Mouse (Mus musculus) heart, embryonic 13.5 days (tissue): ENCODE results near the gene Cgnl1. TPM values are rescaled to one million over a fixed set of nuclear protein-coding genes. Genes with fewer than 3 reads are reported as not detected.

Experiments
- ATAC-seq: fragments of 200-750 bp; cut with Nextera tagmentation; 2 replicates; pipeline ENCODE4 v1.8.0; 2017; ENCODE audit warnings: moderate TSS enrichment; ENCODE audit not compliant: insufficient number of reproducible peaks, low FRiP score, low TSS enrichment; ENCODE audit errors: extremely low read depth
- H3K27ac ChIP-seq: fragments of 300-500 bp; sonication (generic); replicated peaks from 2 replicates; pipeline ENCODE4 v1.5.1; 2015; ENCODE audit warnings: moderate library complexity, mild to moderate bottlenecking, inconsistent platforms
- H3K27me3 ChIP-seq: fragments of 300-500 bp; sonication (generic); replicated peaks from 2 replicates; pipeline ENCODE4 v1.6.1; 2015; ENCODE audit warnings: mild to moderate bottlenecking, inconsistent platforms
- H3K36me3 ChIP-seq: fragments of 300-500 bp; sonication (generic); 2 replicates; pipeline ENCODE4 v1.6.1; 2015; ENCODE audit warnings: mild to moderate bottlenecking, inconsistent platforms
- H3K4me1 ChIP-seq: fragments of 300-500 bp; sonication (generic); 2 replicates; pipeline ENCODE4 v1.6.1; 2015; ENCODE audit warnings: inconsistent platforms
- H3K4me2 ChIP-seq: fragments of 300-500 bp; sonication (generic); 2 replicates; pipeline ENCODE4 v1.6.1; 2015; ENCODE audit warnings: inconsistent platforms, mild to moderate bottlenecking, moderate library complexity
- H3K4me3 ChIP-seq: fragments of 300-500 bp; sonication (generic); 2 replicates; pipeline ENCODE4 v1.5.1; 2015; ENCODE audit warnings: moderate library complexity, mild to moderate bottlenecking, inconsistent platforms
- H3K9ac ChIP-seq: fragments of 300-500 bp; sonication (generic); 2 replicates; pipeline ENCODE4 v1.6.1; 2015; ENCODE audit warnings: inconsistent platforms, mild to moderate bottlenecking, moderate library complexity
- H3K9me3 ChIP-seq: fragments of 300-500 bp; sonication (generic); 2 replicates; pipeline ENCODE4 v1.6.1; 2016; ENCODE audit warnings: inconsistent platforms
- WGBS: fragments of 180-500 bp; shearing (Covaris S2); methylation state at CpG from one replicate; pipeline ENCODE4 v1.1.7; 2015; ENCODE audit warnings: mixed read lengths; 5-methylcytosine and 5-hydroxymethylcytosine counted together
- polyA plus RNA-seq: library from polyadenylated mRNA; unstranded; fragments of >200 nt; fragmentation: Nextera tagmentation; extraction: Ambion mirVana; gene quantifications from 2 replicates; pipeline ENCODE4 v1.2.1, GENCODE M21; 2015

Cgnl1 gene
- polyA plus RNA-seq, 1 experiment from 2014 or later = 38.7 TPM

- 52% methylated on average over 2 of the region's 2 CpGs for whole genome bisulfite sequencing
- Histone ChIP-seq H3K9ac (no peak overlapping the region), H3K4me3 (no peak overlapping the region), H3K27ac (peak overlapping the region; percentile 37; the same call in 1 of the 2 replicates), H3K9me3 (no peaks in the 10 kb centered on the region), H3K4me2 (no peak overlapping the region), H3K4me1 (peaks cover 38% of the 10 kb centered on the region), H3K36me3 (peaks cover 26% of the 10 kb centered on the region), H3K27me3 (no peaks in the 10 kb centered on the region)
- no peak for ATAC-seq
Observed at GRCm38 (mm10) chr9:71689369-71690073, 81.9 kb downstream of the Cgnl1 start.

GRCm38 (mm10) chr9:71686463-71686862 lies 84.9 kb downstream of the Cgnl1 start:
- WGBS = 77% methylated on average over 8 of the region's 8 CpGs
- Histone ChIP-seq H3K9me3 (no peaks in the 10 kb centered on the region), H3K4me3 (no peak overlapping the region), H3K4me1 (peaks cover 32% of the 10 kb centered on the region), H3K27me3 (no peaks in the 10 kb centered on the region), H3K9ac (no peak overlapping the region), H3K4me2 (no peak overlapping the region), H3K36me3 (peaks cover 19% of the 10 kb centered on the region), H3K27ac (no peak overlapping the region)
- ATAC-seq = no peak

GRCm38 (mm10) chr9:71684772-71685171 lies 86.6 kb downstream of the Cgnl1 start:
- H3K4me3 ChIP-seq = no peak overlapping the region
- H3K27ac ChIP-seq = no peak overlapping the region
- H3K36me3 ChIP-seq = peaks cover 10% of the 10 kb centered on the region
- 57% methylated on average over 3 of the region's 3 CpGs for WGBS
- no peak overlapping the region for H3K4me2 ChIP-seq
- no peaks in the 10 kb centered on the region for H3K9me3 ChIP-seq
- no peak overlapping the region for H3K9ac ChIP-seq
- peaks cover 20% of the 10 kb centered on the region for H3K4me1 ChIP-seq
- H3K27me3 ChIP-seq = 0 out of 2 replicates have a peak, but pooled peaks cover 1% of the 10 kb centered on the region
- no peak for ATAC-seq

- Histone ChIP-seq H3K27me3 (0 out of 2 replicates have a peak, but pooled peaks cover 7% of the 10 kb centered on the region), H3K9me3 (no peaks in the 10 kb centered on the region), H3K4me1 (peaks cover 56% of the 10 kb centered on the region), H3K36me3 (peaks cover 14% of the 10 kb centered on the region), H3K9ac (no peak overlapping the region), H3K27ac (no peak overlapping the region), H3K4me2 (no peak overlapping the region), H3K4me3 (no peak overlapping the region)
- ATAC-seq = no peak
- WGBS = 84% methylated on average over 9 of the region's 9 CpGs
Observed at GRCm38 (mm10) chr9:71680381-71680780, 91.0 kb downstream of the Cgnl1 start.

GRCm38 (mm10) chr9:71679103-71679815 lies 92.1 kb downstream of the Cgnl1 start:
- H3K4me3 ChIP-seq = no peak overlapping the region
- no peak overlapping the region for H3K4me2 ChIP-seq
- no peaks in the 10 kb centered on the region for H3K9me3 ChIP-seq
- peaks cover 21% of the 10 kb centered on the region for H3K36me3 ChIP-seq
- no peak overlapping the region for H3K9ac ChIP-seq
- no peak for ATAC-seq
- peaks cover 66% of the 10 kb centered on the region for H3K4me1 ChIP-seq
- 0 out of 2 replicates have a peak, but pooled peaks cover 7% of the 10 kb centered on the region for H3K27me3 ChIP-seq
- peak overlapping the region; percentile 62 for H3K27ac ChIP-seq
- WGBS = 59% methylated on average over 11 of the region's 11 CpGs

GRCm38 (mm10) chr9:71676988-71677688 lies 94.3 kb downstream of the Cgnl1 start:
- H3K4me3 ChIP-seq = no peak overlapping the region
- H3K4me1 ChIP-seq = peaks cover 64% of the 10 kb centered on the region
- H3K36me3 ChIP-seq = peaks cover 26% of the 10 kb centered on the region
- ATAC-seq = no peak
- 0 out of 2 replicates have a peak, but pooled peaks cover 3% of the 10 kb centered on the region for H3K9me3 ChIP-seq
- peak overlapping the region; percentile 73 for H3K27ac ChIP-seq
- WGBS = 9% methylated on average over 5 of the region's 5 CpGs
- H3K4me2 ChIP-seq = peak overlapping the region; percentile 20; the same call in 1 of the 2 replicates
- H3K27me3 ChIP-seq = 0 out of 2 replicates have a peak, but pooled peaks cover 7% of the 10 kb centered on the region
- H3K9ac ChIP-seq = no peak overlapping the region

- Histone ChIP-seq H3K4me2 (no peak overlapping the region), H3K27me3 (0 out of 2 replicates have a peak, but pooled peaks cover 7% of the 10 kb centered on the region), H3K9ac (0 out of 2 replicates have a peak overlapping the region, but pooled peaks have one; percentile 28), H3K36me3 (peaks cover 26% of the 10 kb centered on the region), H3K9me3 (0 out of 2 replicates have a peak, but pooled peaks cover 3% of the 10 kb centered on the region), H3K4me3 (no peak overlapping the region), H3K4me1 (peaks cover 65% of the 10 kb centered on the region), H3K27ac (peak overlapping the region; percentile 73)
- ATAC-seq = no peak
- WGBS = 37% methylated on average over 3 of the region's 3 CpGs
Observed at GRCm38 (mm10) chr9:71675799-71676414, 95.5 kb downstream of the Cgnl1 start.

- Histone ChIP-seq H3K9me3 (0 out of 2 replicates have a peak, but pooled peaks cover 3% of the 10 kb centered on the region), H3K36me3 (peaks cover 26% of the 10 kb centered on the region), H3K27me3 (0 out of 2 replicates have a peak, but pooled peaks cover 7% of the 10 kb centered on the region), H3K4me2 (no peak overlapping the region), H3K9ac (no peak overlapping the region), H3K4me3 (no peak overlapping the region), H3K27ac (peak overlapping the region; percentile 73), H3K4me1 (peaks cover 72% of the 10 kb centered on the region)
- 88% methylated on average over 2 of the region's 2 CpGs for WGBS
- no peak for ATAC-seq
Observed at GRCm38 (mm10) chr9:71675216-71675615, 96.2 kb downstream of the Cgnl1 start.

- ATAC-seq = no peak
- H3K36me3 ChIP-seq = peaks cover 26% of the 10 kb centered on the region
Observed at GRCm38 (mm10) chr9:71674476-71674875, 96.9 kb downstream of the Cgnl1 start.

GRCm38 (mm10) chr9:71672495-71672894 lies 98.9 kb downstream of the Cgnl1 start:
- Histone ChIP-seq H3K36me3 (peaks cover 15% of the 10 kb centered on the region), H3K4me2 (no peak overlapping the region), H3K27ac (no peak overlapping the region), H3K9me3 (0 out of 2 replicates have a peak, but pooled peaks cover 3% of the 10 kb centered on the region), H3K27me3 (no peaks in the 10 kb centered on the region), H3K4me3 (no peak overlapping the region), H3K4me1 (peaks cover 75% of the 10 kb centered on the region), H3K9ac (no peak overlapping the region)
- ATAC-seq = no peak
- 92% methylated on average over 4 of the region's 4 CpGs for whole genome bisulfite sequencing

More at GRCm38 (mm10) chr9:71674476-71674875, 96.9 kb downstream of the Cgnl1 start:
- H3K4me2 ChIP-seq = no peak overlapping the region
- 0 out of 2 replicates have a peak, but pooled peaks cover 5% of the 10 kb centered on the region for H3K27me3 ChIP-seq
- no peak overlapping the region for H3K9ac ChIP-seq
- WGBS = 19% methylated on average over 5 of the region's 5 CpGs
- H3K27ac ChIP-seq = peak overlapping the region; percentile 73
- H3K4me3 ChIP-seq = no peak overlapping the region
- H3K4me1 ChIP-seq = peaks cover 74% of the 10 kb centered on the region
- H3K9me3 ChIP-seq = 0 out of 2 replicates have a peak, but pooled peaks cover 3% of the 10 kb centered on the region
